Mouse (Mus musculus) liver, embryonic 12.5 days (tissue): ENCODE measurements around the gene Edc4. TPM values are rescaled to one million over a fixed set of nuclear protein-coding genes. Genes with fewer than 3 reads are reported as not detected.

Source experiments
- ATAC-seq: fragments of 200-750 bp; cut with Nextera tagmentation; 2 replicates; pipeline ENCODE4 v1.8.0; 2017; ENCODE audit warnings: moderate number of reproducible peaks, mild to moderate bottlenecking, moderate library complexity
- H3K27ac ChIP-seq: fragments of 300-500 bp; sonication (generic); 2 replicates; pipeline ENCODE4 v1.5.1; 2016; ENCODE audit warnings: mild to moderate bottlenecking
- H3K27me3 ChIP-seq: fragments of 300-500 bp; sonication (generic); replicated peaks from 2 replicates; pipeline ENCODE4 v1.6.1; 2016; ENCODE audit warnings: mild to moderate bottlenecking, moderate library complexity
- H3K36me3 ChIP-seq: fragments of 300-500 bp; sonication (generic); 2 replicates; pipeline ENCODE4 v1.6.1; 2016; ENCODE audit warnings: mild to moderate bottlenecking, moderate library complexity
- H3K4me1 ChIP-seq: fragments of 300-500 bp; sonication (generic); 2 replicates; pipeline ENCODE4 v1.6.1; 2016
- H3K4me2 ChIP-seq: fragments of 300-500 bp; sonication (generic); 2 replicates; pipeline ENCODE4 v1.6.1; 2016; ENCODE audit warnings: mild to moderate bottlenecking, moderate library complexity
- H3K4me3 ChIP-seq: fragments of 300-500 bp; sonication (generic); 2 replicates; pipeline ENCODE4 v1.5.1; 2016; ENCODE audit warnings: mild to moderate bottlenecking, moderate library complexity
- H3K9ac ChIP-seq: fragments of 300-500 bp; sonication (generic); 2 replicates; pipeline ENCODE4 v1.6.1; 2016; ENCODE audit warnings: mild to moderate bottlenecking, moderate library complexity
- H3K9me3 ChIP-seq: fragments of 300-500 bp; sonication (generic); replicated peaks from 2 replicates; pipeline ENCODE4 v1.6.1; 2016; ENCODE audit warnings: mild to moderate bottlenecking, moderate library complexity
- WGBS: fragments of 180-500 bp; shearing (Covaris S2); methylation state at CpG from one replicate; pipeline ENCODE4 v1.1.7; 2016; ENCODE audit not compliant: insufficient replicate concordance; 5-methylcytosine and 5-hydroxymethylcytosine counted together
- polyA plus RNA-seq: library from polyadenylated mRNA; unstranded; fragments of >200 nt; fragmentation: Nextera tagmentation; extraction: Ambion mirVana; gene quantifications from 2 replicates; pipeline ENCODE4 v1.2.1, GENCODE M21; 2016

The Edc4 gene
- polyA plus RNA-seq, 1 experiment from 2014 or later = 30.1 TPM

DNA sequence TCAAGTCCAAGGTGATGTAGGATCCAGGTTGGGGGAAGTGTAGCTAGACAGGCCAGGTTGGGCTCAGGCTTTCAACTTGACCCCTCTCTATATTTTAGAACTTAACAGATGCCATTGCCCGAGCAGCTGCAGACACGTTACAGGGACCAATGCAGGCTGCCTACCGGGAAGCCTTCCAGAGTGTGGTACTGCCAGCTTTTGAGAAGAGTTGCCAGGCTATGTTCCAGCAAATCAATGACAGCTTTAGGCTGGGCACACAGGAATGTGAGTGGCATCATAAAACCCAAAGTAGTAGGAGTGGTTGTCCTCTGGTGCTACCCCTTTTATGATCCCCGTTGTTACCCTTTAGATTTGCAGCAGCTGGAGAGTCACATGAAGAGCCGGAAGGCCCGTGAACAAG is 10.2 kb downstream of the Edc4 start:
- peaks cover 88% of the 10 kb centered on the region for H3K36me3 ChIP-seq
- H3K4me2 ChIP-seq = no peak overlapping the region
- H3K27ac ChIP-seq = no peak overlapping the region
- no peaks in the 10 kb centered on the region for H3K27me3 ChIP-seq
- peaks cover 6% of the 10 kb centered on the region for H3K4me1 ChIP-seq
- 86% methylated on average over 6 of the region's 6 CpGs for WGBS
- H3K4me3 ChIP-seq = no peak overlapping the region
- no peak for ATAC-seq
- H3K9ac ChIP-seq = no peak overlapping the region
- H3K9me3 ChIP-seq = no peaks in the 10 kb centered on the region

DNA sequence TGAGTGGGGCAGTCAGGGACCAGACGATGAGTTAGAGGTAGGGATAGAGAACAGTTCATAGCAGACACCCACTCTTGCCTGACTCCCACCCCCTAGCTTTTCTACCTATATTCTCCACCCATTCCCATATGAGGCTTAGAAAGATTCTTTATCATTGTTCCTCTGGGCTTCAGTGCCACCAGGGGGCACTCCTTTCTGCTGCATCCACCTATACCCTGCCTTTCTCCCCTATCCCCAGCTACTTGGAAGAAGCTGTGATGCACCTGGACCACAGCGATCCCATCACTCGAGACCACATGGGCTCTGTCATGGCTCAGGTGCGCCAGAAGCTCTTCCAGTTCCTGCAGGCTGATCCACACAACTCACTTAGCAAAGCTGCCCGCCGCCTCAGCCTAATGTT is 11.8 kb downstream of the Edc4 start:
- peaks cover 72% of the 10 kb centered on the region for H3K36me3 ChIP-seq
- H3K4me3 ChIP-seq = no peak overlapping the region
- 79% methylated on average over 6 of the region's 6 CpGs for WGBS
- no peak overlapping the region for H3K4me2 ChIP-seq
- H3K9ac ChIP-seq = no peak overlapping the region
- H3K27me3 ChIP-seq = no peaks in the 10 kb centered on the region
- H3K27ac ChIP-seq = no peak overlapping the region
- no peak for ATAC-seq
- peaks cover 6% of the 10 kb centered on the region for H3K4me1 ChIP-seq
- H3K9me3 ChIP-seq = no peaks in the 10 kb centered on the region

DNA sequence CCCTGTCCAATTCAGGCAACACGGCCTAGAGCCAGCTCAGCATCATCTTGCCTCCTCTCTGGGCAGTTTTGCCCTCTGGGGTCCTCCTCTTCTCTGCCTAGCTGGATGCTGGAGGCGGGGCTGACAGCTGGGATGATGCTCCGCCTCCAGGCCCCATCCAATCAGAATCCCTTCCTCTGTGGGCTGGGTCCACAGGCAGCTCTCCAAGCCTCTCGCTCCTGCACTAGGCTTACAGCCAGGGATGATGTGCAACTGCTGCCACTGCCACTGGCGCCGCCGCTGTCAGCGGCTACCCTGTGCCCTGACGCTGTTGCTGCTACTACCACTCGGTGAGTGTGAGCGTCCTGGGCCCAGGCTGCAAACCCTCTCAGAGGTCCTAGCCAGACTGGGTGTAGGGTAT is 12.7 kb downstream of the Edc4 start, which contains the start of gene Nrn1l:
Gene Nrn1l (plus strand): TSS at position 229 of the 400 bp plus-strand sequence.
- Histone ChIP-seq H3K27ac (no peak within 1 kb of the TSS), H3K4me2 (no peak within 1 kb of the TSS), H3K27me3 (no peaks in the 10 kb centered on the region), H3K36me3 (peaks cover 63% of the 10 kb centered on the region), H3K4me1 (peaks cover 6% of the 10 kb centered on the region), H3K4me3 (no peak within 1 kb of the TSS), H3K9me3 (no peaks in the 10 kb centered on the region), H3K9ac (no peak within 1 kb of the TSS)
- WGBS = 31% methylated on average over 11 of the region's 11 CpGs
- peak; percentile 65; the same call in 1 of the 2 replicates for ATAC-seq

DNA sequence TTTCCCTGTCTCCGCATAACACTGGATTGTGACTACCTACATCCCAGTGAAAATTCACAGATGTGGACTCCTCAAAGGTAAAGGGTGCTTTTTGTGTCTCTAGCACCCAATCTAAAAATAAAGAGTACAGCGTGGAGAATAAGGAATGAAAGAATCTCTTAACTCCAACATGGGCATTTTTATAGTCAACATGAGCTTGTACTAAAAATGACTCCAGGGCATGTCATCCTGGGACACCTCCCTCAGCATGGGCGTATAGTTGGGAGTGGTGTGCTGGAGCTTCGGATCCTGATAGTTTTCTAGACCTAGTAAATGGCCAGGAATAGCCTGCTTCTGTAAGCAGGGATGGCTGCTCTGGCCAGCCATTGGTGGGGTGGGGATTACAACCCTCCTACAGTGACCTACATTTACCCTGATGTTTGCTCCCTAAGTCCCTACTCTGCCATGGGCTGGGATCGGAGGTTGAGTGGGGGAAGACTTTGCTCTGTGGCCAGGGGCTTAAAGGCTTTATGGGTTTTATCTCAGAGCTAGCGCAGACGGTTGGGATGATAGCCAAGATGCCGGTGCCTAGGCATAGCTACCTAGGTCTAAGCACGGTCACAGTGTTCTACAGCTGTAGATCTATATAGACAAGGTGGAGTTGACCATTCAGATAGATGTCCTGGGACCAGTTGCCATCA is 17.3 kb downstream of the Edc4 start:
- Histone ChIP-seq H3K27me3 (no peaks in the 10 kb centered on the region), H3K4me3 (no peak overlapping the region), H3K9ac (no peak overlapping the region), H3K36me3 (peaks cover 17% of the 10 kb centered on the region), H3K4me2 (no peak overlapping the region), H3K4me1 (peaks cover 25% of the 10 kb centered on the region), H3K27ac (no peak overlapping the region), H3K9me3 (no peaks in the 10 kb centered on the region)
- WGBS = 65% methylated on average over 9 of the region's 9 CpGs
- ATAC-seq = no peak

DNA sequence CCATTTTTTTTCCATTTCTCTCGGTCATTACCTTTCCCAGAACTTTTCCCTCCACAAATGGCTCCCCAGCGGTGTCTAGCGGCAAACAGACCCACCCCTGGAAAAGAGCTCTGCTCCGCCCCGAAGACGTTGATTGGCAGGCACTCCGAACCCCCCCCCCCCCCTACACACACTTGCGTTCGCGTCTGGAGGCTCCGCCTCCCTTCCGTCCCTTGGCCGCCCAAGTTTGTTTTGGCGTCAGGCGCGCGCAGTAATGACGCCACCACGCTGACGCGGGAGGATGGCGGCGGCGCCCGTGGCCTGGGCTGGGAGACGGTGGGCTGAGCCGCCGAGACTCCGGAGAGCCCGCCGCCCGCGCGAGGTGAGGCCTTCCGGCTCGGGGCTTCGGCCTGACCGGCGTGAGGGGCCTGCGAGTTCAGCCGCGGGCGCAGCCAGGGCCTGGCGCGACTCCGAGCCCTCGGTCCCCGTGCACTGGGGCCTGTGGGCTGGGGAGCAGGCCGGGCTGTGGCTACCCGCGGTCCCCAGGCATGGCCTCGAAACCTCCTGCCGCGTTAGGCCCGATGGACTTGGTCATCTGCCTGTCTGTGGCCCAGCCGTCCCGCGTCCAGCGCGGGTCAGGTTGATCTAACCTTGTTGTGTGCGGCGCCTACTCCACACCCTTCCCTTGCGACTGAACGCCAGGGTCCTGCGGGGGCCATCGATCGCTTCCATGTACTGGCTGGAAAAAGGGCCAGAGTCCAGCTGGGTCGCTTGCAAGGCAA is 19.7 kb downstream of the Edc4 start, which contains the start of gene Pskh1:
Gene Pskh1 (plus strand): TSS at position 262 of the 761 bp plus-strand sequence.
- Histone ChIP-seq H3K4me2 (peak within 1 kb of the TSS; percentile 75), H3K9ac (peak within 1 kb of the TSS; percentile 99), H3K4me3 (peak within 1 kb of the TSS; percentile 93), H3K4me1 (peaks cover 19% of the 10 kb centered on the region), H3K27me3 (no peaks in the 10 kb centered on the region), H3K9me3 (no peaks in the 10 kb centered on the region), H3K27ac (peak within 1 kb of the TSS; percentile 96), H3K36me3 (peaks cover 3% of the 10 kb centered on the region; the same call in 1 of the 2 replicates)
- ATAC-seq = peak; percentile 89
- WGBS = under 1% methylated on average over 68 of the region's 68 CpGs

DNA sequence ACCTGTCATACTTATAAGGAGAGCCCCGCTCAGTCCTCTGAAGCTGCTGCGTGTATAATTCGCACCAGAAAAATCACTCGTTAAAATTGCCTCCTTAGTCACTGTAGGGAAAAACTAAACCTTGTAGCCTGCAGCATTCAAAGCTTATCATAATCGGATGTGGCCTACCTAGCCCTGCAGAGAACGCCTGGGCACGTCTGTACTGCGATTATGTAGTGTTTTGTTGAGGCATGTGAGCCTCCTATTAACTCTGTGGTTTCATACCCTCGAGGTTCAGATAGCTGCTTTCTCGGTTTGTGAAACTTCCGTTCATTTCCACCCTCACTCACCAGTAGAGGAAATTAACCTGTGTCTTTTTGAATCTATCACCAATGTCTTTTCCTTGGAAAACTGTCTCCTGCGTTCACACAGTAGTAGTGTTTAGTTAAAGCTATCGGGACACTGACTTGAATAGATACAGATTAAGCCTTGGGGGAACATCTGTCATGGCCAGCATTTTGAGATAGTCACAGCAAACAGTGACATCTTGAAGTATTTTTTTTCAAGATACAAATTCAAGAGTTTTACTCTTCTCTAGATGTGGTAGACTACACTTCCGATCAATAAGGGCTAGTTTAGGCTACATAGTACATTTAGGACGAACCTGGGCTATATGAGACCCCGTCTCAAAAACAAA is 20.4 kb downstream of the Edc4 start:
- H3K27ac ChIP-seq = peak overlapping the region; percentile 96
- peak overlapping the region; percentile 75 for H3K4me2 ChIP-seq
- peak overlapping the region; percentile 93 for H3K4me3 ChIP-seq
- H3K36me3 ChIP-seq = peaks cover 3% of the 10 kb centered on the region; the same call in 1 of the 2 replicates
- ATAC-seq = peak; percentile 64
- 13% methylated on average over 16 of the region's 16 CpGs for WGBS
- H3K9me3 ChIP-seq = no peaks in the 10 kb centered on the region
- H3K4me1 ChIP-seq = peaks cover 19% of the 10 kb centered on the region
- H3K9ac ChIP-seq = peak overlapping the region; percentile 99
- no peaks in the 10 kb centered on the region for H3K27me3 ChIP-seq

DNA sequence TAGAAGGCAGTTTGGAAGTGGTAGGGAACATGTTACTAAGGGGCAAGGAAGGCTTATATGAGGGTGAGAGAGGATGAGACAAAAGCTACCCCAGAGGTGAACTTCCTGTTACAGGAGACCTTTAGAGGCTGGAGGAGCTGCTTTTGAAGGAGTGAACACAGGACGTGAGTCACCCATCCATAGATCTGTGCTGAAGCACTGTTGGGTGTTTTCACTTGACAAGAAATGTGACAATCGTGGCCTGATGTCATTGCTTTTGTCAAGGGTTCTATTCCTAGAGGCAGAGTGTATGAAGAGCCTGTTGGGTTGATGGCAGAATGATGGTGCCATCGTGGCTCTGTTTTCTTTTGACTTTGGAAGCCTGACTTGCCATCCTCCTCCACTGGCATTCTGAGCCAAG is 38.7 kb downstream of the Edc4 start:
- Histone ChIP-seq H3K4me1 (peaks cover 4% of the 10 kb centered on the region; the same call in 1 of the 2 replicates), H3K9ac (no peak overlapping the region)
- ATAC-seq = no peak

DNA sequence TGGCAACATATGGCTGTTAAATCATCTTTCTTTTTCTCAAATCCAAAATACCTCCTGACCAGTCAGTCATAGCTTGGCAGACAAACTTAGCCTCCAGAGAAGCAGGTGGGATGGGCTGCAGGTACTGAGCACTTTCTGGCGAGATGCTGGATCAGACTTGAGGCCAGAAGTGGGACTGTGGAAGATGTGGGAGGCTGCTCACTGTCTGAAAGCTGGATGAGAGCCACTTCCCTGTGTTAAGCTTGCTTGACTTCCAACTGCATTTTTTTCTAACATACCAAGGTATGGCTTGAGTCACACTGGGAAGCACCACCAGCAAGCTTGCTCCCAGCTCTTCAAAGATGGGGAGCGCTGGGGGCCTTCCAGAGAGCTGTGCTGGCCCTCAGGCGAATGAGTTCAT is 44.4 kb downstream of the Edc4 start:
- Histone ChIP-seq H3K9ac (no peak overlapping the region), H3K27ac (no peak overlapping the region), H3K9me3 (no peaks in the 10 kb centered on the region), H3K36me3 (peaks cover 10% of the 10 kb centered on the region), H3K4me1 (peaks cover 15% of the 10 kb centered on the region), H3K4me3 (no peak overlapping the region), H3K27me3 (no peaks in the 10 kb centered on the region), H3K4me2 (no peak overlapping the region)
- 60% methylated on average over 3 of the region's 3 CpGs for WGBS
- ATAC-seq = no peak

More for the DNA sequence above, 38.7 kb downstream of the Edc4 start:
- H3K4me2 ChIP-seq = no peak overlapping the region
- H3K27ac ChIP-seq = no peak overlapping the region
- H3K9me3 ChIP-seq = no peaks in the 10 kb centered on the region
- 63% methylated on average over 3 of the region's 3 CpGs for WGBS
- H3K4me3 ChIP-seq = no peak overlapping the region
- H3K27me3 ChIP-seq = no peaks in the 10 kb centered on the region
- H3K36me3 ChIP-seq = peaks cover 25% of the 10 kb centered on the region

DNA sequence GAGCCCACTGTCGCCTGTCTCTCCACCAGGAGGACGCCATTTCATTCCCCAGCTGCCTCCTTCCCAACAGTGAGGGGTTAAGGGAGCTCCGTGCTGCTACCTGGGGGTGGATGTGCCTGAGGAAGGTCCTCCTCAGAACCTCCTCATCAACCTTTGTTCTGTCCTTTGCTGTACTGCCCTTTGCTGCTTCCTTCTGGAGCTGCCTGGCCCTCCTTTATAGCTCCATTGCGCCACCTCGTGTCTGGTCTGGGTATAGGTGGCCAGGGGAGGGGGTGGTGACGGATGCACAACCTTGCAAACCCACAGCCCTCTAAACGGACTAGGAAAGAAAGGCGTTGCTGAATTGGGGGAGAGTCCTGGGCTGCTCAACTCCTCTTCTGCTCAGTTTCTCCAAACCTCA is 49.9 kb downstream of the Edc4 start:
- Histone ChIP-seq H3K27me3 (no peaks in the 10 kb centered on the region), H3K36me3 (peaks cover 33% of the 10 kb centered on the region), H3K27ac (no peak overlapping the region), H3K4me1 (peaks cover 24% of the 10 kb centered on the region), H3K4me3 (no peak overlapping the region), H3K9ac (no peak overlapping the region; the same call in 1 of the 2 replicates), H3K4me2 (no peak overlapping the region), H3K9me3 (no peaks in the 10 kb centered on the region)
- ATAC-seq = peak; percentile 50
- WGBS = 14% methylated on average over 8 of the region's 8 CpGs

DNA sequence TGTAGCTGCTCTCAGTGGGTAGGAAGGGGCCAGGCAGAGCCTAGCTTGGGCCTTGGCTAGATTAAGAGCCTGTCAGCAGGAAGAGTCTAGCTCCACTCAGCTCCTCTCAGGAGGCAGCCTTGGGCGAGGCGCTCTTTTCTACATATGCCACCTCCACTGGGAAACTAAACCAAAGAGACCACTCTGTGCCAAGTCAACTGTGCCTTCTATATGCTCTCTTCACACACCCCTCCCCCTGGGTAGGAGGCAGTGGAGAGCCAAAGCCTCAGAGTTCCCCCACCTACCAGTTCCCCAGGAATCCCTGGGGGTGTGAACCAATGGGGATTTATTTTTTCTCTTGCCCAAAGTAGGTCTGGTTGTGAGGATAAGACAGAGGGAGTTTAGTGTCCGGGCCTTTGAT is 50.6 kb downstream of the Edc4 start:
- ATAC-seq = no peak
- 84% methylated on average over 3 of the region's 3 CpGs for WGBS
- Histone ChIP-seq H3K9me3 (no peaks in the 10 kb centered on the region), H3K27me3 (no peaks in the 10 kb centered on the region), H3K27ac (no peak overlapping the region), H3K4me1 (peaks cover 30% of the 10 kb centered on the region), H3K4me2 (no peak overlapping the region), H3K9ac (no peak overlapping the region), H3K4me3 (no peak overlapping the region), H3K36me3 (peaks cover 33% of the 10 kb centered on the region)

DNA sequence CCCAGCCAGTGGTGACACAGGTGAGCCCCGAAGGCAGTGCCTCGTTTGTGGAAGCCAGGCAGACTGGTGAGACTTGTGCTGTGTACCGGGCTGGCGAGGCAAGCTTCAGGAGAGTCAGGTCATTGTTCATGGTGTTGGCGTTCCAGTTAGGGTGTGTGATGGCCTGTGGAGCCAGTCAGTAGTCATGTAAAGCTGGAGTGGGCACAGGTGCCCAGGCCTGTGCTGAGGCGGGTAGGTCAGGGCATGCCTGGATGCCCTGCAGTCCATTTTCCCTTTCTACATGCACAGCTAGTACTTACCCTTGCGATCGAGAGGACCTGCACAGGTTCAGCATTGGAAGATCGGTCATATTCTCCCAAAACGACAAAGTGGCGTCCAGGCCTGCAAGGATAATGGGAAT is 51.8 kb downstream of the Edc4 start:
- no peak overlapping the region for H3K4me2 ChIP-seq
- 82% methylated on average over 11 of the region's 11 CpGs for WGBS
- no peaks in the 10 kb centered on the region for H3K9me3 ChIP-seq
- H3K9ac ChIP-seq = no peak overlapping the region
- no peak overlapping the region for H3K27ac ChIP-seq
- ATAC-seq = no peak
- H3K4me3 ChIP-seq = no peak overlapping the region
- H3K36me3 ChIP-seq = peaks cover 33% of the 10 kb centered on the region
- H3K27me3 ChIP-seq = no peaks in the 10 kb centered on the region
- H3K4me1 ChIP-seq = peaks cover 34% of the 10 kb centered on the region

DNA sequence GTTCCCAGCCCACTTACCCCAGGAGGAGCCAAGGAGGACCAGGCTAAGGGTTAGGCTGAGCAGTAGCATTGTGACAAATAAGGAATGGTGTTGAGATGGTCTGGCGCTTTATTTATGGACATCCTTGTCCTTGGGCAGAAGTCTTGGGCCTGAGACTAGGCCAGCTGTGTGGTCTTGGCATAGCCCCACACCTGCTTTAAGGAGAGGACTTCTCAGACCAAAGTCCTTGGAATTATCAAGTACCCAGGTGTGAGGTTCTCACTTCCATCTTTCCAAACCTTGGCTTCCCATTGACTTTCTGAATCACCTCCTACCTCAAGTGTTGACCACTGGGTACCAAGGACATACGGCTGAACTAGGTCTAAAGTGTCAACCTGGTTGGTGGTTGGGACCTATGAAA is 53.1 kb downstream of the Edc4 start, which contains the start of gene Ctrl:
Gene Ctrl (minus strand): TSS at position 101 of the 400 bp plus-strand sequence.
- ATAC-seq = no peak
- H3K9me3 ChIP-seq = no peaks in the 10 kb centered on the region
- WGBS = 87% methylated on average over 2 of the region's 2 CpGs
- peaks cover 37% of the 10 kb centered on the region for H3K4me1 ChIP-seq
- H3K4me2 ChIP-seq = no peak within 1 kb of the TSS
- peak within 1 kb of the TSS; percentile 18; the same call in 1 of the 2 replicates for H3K27ac ChIP-seq
- H3K4me3 ChIP-seq = no peak within 1 kb of the TSS
- H3K27me3 ChIP-seq = no peaks in the 10 kb centered on the region
- peaks cover 33% of the 10 kb centered on the region for H3K36me3 ChIP-seq
- H3K9ac ChIP-seq = no peak within 1 kb of the TSS
